ENCODE assay signal across 8 mouse cellular contexts in genomic region chr8:122282501-122283355, GRCm38 (mm10). TPM values are rescaled to one million over a fixed set of nuclear protein-coding genes. Genes with fewer than 3 reads are reported as not detected.
A peak's percentile ranks its signal among the peaks of the same experiment; 100 is the strongest.
DNase-seq lines count a peak whose midpoint lies in the region; ATAC-seq and TF ChIP-seq lines count a peak whose summit lies in the region.

No protein-coding gene starts in this region.

- no peaks in the 10 kb centered on the region for H3K27me3 ChIP-seq in cerebellum, adult 2 months (ENCODE audit: control insufficient read depth, insufficient read depth, low read length)
- H3K27me3 ChIP-seq in heart, embryonic 11.5 days (ENCODE audit: control insufficient read depth, insufficient read depth, low read length) = 0 out of 2 replicates have a peak, but pooled peaks cover 5% of the 10 kb centered on the region
- H3K27me3 ChIP-seq in kidney, postnatal 0 days (ENCODE audit: insufficient read depth, low read length) = no peaks in the 10 kb centered on the region

- no peak for ATAC-seq in heart, embryonic 11.5 days (replicated peaks; ENCODE audit: insufficient number of reproducible peaks, low FRiP score, low TSS enrichment)
- ATAC-seq in kidney, postnatal 0 days (replicated peaks; ENCODE audit: low FRiP score, low read depth) = no peak

- H3K27ac ChIP-seq in cerebellum, adult 2 months (ENCODE audit: insufficient read depth, low read length) = no peak overlapping the region
- peak overlapping the region; percentile 92 for H3K27ac ChIP-seq in heart, embryonic 11.5 days (ENCODE audit: low read depth, low read length)
- peak overlapping the region; percentile 43 for H3K27ac ChIP-seq in kidney, postnatal 0 days

- H3K9ac ChIP-seq in heart, embryonic 11.5 days (ENCODE audit: low read depth, low read length) = peak overlapping the region; percentile 93
- H3K9ac ChIP-seq in kidney, postnatal 0 days (ENCODE audit: low read depth, low read length) = peak overlapping the region; percentile 75

- peaks cover 27% of the 10 kb centered on the region for H3K4me1 ChIP-seq in cerebellum, adult 2 months (ENCODE audit: control insufficient read depth, insufficient read depth, low read length)
- peaks cover 49% of the 10 kb centered on the region for H3K4me1 ChIP-seq in heart, embryonic 11.5 days (ENCODE audit: control insufficient read depth, insufficient read depth, low read length)
- H3K4me1 ChIP-seq in kidney, postnatal 0 days (replicated peaks; ENCODE audit: insufficient read depth, low read length) = peaks cover 15% of the 10 kb centered on the region

- H3K4me3 ChIP-seq in cerebellum, adult 2 months (replicated peaks; ENCODE audit: insufficient read depth, low read depth, low read length) = peak overlapping the region; percentile 62
- H3K4me3 ChIP-seq in heart, embryonic 11.5 days (ENCODE audit: low read depth, low read length) = peak overlapping the region; percentile 97
- peak overlapping the region; percentile 84 for H3K4me3 ChIP-seq in kidney, postnatal 0 days (replicated peaks; ENCODE audit: low read depth, low read length)

- H3K36me3 ChIP-seq in heart, embryonic 11.5 days (ENCODE audit: control insufficient read depth, insufficient read depth, low read length) = no peaks in the 10 kb centered on the region
- no peaks in the 10 kb centered on the region for H3K36me3 ChIP-seq in kidney, postnatal 0 days (ENCODE audit: insufficient read depth, low read length)

- TF ChIP-seq CTCF in cerebellum, adult 2 months (IDR thresholded peaks at IDR 0.05; ENCODE audit: borderline replicate concordance, insufficient read depth, low read depth, low read length) = no peak
- TF ChIP-seq CTCF in kidney, postnatal 0 days (IDR thresholded peaks at IDR 0.05; ENCODE audit: low read depth) = no peak

- no peaks in the 10 kb centered on the region for H3K9me3 ChIP-seq in heart, embryonic 11.5 days (replicated peaks; ENCODE audit: control insufficient read depth, low read length)
- H3K9me3 ChIP-seq in kidney, postnatal 0 days (replicated peaks; ENCODE audit: low read length) = no peaks in the 10 kb centered on the region

- under 1% methylated on average over 70 of the region's 70 CpGs for whole genome bisulfite sequencing in cerebellum, adult 2 months
- under 1% methylated on average over 58 of the region's 70 CpGs for WGBS in heart, embryonic 11.5 days (ENCODE audit: insufficient replicate concordance)
- WGBS in kidney, postnatal 0 days = under 1% methylated on average over 50 of the region's 70 CpGs

- H3K4me2 ChIP-seq in heart, embryonic 11.5 days = peak overlapping the region; percentile 99
- peak overlapping the region; percentile 98 for H3K4me2 ChIP-seq in kidney, postnatal 0 days (ENCODE audit: low read length)

- peak; percentile 31 to 33 for DNase-seq in lung, adult 18-20 months
- no peak for DNase-seq in lung, postnatal 25 days (ENCODE audit: low spot score)
- no peak for DNase-seq in cerebellum, adult 2 months
- DNase-seq in kidney, postnatal 0 days (ENCODE audit: low spot score) = peak; percentile 59
- peak; percentile 49 to 63 for DNase-seq in lung, postnatal 4 days
- DNase-seq in testis, postnatal 10 days (ENCODE audit: low spot score) = peak; percentile 77
- no peak for DNase-seq in layer of hippocampus, postnatal 36 days

- TF ChIP-seq POLR2A in cerebellum, adult 2 months (IDR thresholded peaks at IDR 0.05; ENCODE audit: borderline replicate concordance, insufficient read depth, low read length) = no peak

RNA-seq across cellular contexts. Expression of gene Zfpm1, which starts 0.8 kb away (rescaled TPM):
- polyA plus RNA-seq in cerebellum, adult 2 months (2012; rRNA removed) = 19.6 and 20.1 TPM in 2 replicates
- 6.9 and 7.9 TPM in 2 replicates for polyA plus RNA-seq in heart, embryonic 11.5 days (2014; fragmentation: Nextera tagmentation; extraction: Ambion mirVana)
- polyA plus RNA-seq in kidney, postnatal 0 days (2015; fragmentation: Nextera tagmentation; extraction: Ambion mirVana) = 1.4 and 2.3 TPM in 2 replicates
- total RNA-seq in layer of hippocampus, postnatal 36 days (2021) = 10 to 100 TPM; 34.7 to 36.9 TPM

Comparison
In these comparisons a context has a peak if more than half of its experiments do, and no peak if none do; other contexts are left out.
1. DNase-seq: peak in lung, adult 18-20 months (2 of 2), kidney, postnatal 0 days (single experiment), lung, postnatal 4 days (2 of 2) and testis, postnatal 10 days (single experiment); none in lung, postnatal 25 days (single experiment), cerebellum, adult 2 months (0 of 2) and layer of hippocampus, postnatal 36 days (0 of 2).
2. Peak in every context shown above with its lines, with median percentiles within 50 percentile points of each other: H3K4me3 ChIP-seq.